Comparison of ENCODE assay signal across 26 mouse cellular contexts in genomic region chr1:20679299-20679698, GRCm38 (mm10). TPM values are rescaled to one million over a fixed set of nuclear protein-coding genes. Genes with fewer than 3 reads are reported as not detected.
DNase-seq lines count a peak whose midpoint lies in the region; ATAC-seq and TF ChIP-seq lines count a peak whose summit lies in the region.
"Had no signal": no experiment of that assay in that cellular context is flagged by ENCODE, and none has a peak within 500 bp of the region (broad histone marks: within the 10 kb centered on the region; RNA-seq: fewer than 3 reads in every experiment).

No protein-coding gene starts in this region.

- H3K4me1 ChIP-seq in heart, embryonic 12.5 days (replicated peaks) = peaks cover 3% of the 10 kb centered on the region; the same call in 1 of the 2 replicates
- peaks cover 4% of the 10 kb centered on the region for H3K4me1 ChIP-seq in midbrain, embryonic 12.5 days
- H3K4me1 ChIP-seq in midbrain, embryonic 13.5 days (replicated peaks) = 0 out of 2 replicates have a peak, but pooled peaks cover 4% of the 10 kb centered on the region
- H3K4me1 ChIP-seq: embryonic facial prominence, embryonic 12.5 days; forebrain, embryonic 15.5 days had no signal

- H3K9ac ChIP-seq in heart, embryonic 12.5 days = no peak overlapping the region
- H3K9ac ChIP-seq in midbrain, embryonic 12.5 days (replicated peaks) = no peak overlapping the region
- H3K9ac ChIP-seq in midbrain, embryonic 13.5 days (replicated peaks) = no peak overlapping the region
- H3K9ac ChIP-seq: embryonic facial prominence, embryonic 12.5 days; forebrain, embryonic 13.5 days; forebrain, embryonic 15.5 days had no signal

- no peaks in the 10 kb centered on the region for H3K9me3 ChIP-seq in heart, embryonic 12.5 days (replicated peaks)
- no peaks in the 10 kb centered on the region for H3K9me3 ChIP-seq in midbrain, embryonic 12.5 days
- H3K9me3 ChIP-seq in midbrain, embryonic 13.5 days = no peaks in the 10 kb centered on the region
- H3K9me3 ChIP-seq: embryonic facial prominence, embryonic 10.5 days; embryonic facial prominence, embryonic 12.5 days; forebrain, embryonic 13.5 days; forebrain, embryonic 15.5 days had no signal

- no peak overlapping the region for H3K4me3 ChIP-seq in heart, embryonic 12.5 days
- H3K4me3 ChIP-seq in midbrain, embryonic 12.5 days = no peak overlapping the region
- H3K4me3 ChIP-seq in midbrain, embryonic 13.5 days (replicated peaks) = no peak overlapping the region
- no peak overlapping the region for H3K4me3 ChIP-seq in myocyte
- H3K4me3 ChIP-seq: embryonic facial prominence, embryonic 10.5 days; embryonic facial prominence, embryonic 12.5 days; forebrain, embryonic 13.5 days; forebrain, embryonic 15.5 days had no signal

- H3K27ac ChIP-seq in heart, embryonic 12.5 days (ENCODE audit: poor library complexity, severe bottlenecking) = no peak overlapping the region
- H3K27ac ChIP-seq in midbrain, embryonic 12.5 days (replicated peaks) = no peak overlapping the region
- no peak overlapping the region for H3K27ac ChIP-seq in midbrain, embryonic 13.5 days
- H3K27ac ChIP-seq: embryonic facial prominence, embryonic 10.5 days; embryonic facial prominence, embryonic 12.5 days; forebrain, embryonic 13.5 days; forebrain, embryonic 15.5 days had no signal

- TF ChIP-seq POLR2A in myocyte (IDR thresholded peaks at IDR 0.05; ENCODE audit: insufficient read length, low read depth) = peak; percentile 43

- H3K36me3 ChIP-seq in heart, embryonic 12.5 days = no peaks in the 10 kb centered on the region
- no peaks in the 10 kb centered on the region for H3K36me3 ChIP-seq in midbrain, embryonic 12.5 days
- H3K36me3 ChIP-seq in midbrain, embryonic 13.5 days = no peaks in the 10 kb centered on the region
- H3K36me3 ChIP-seq in myocyte (ENCODE audit: control insufficient read depth, insufficient read depth) = peaks cover 33% of the 10 kb centered on the region
- H3K36me3 ChIP-seq: embryonic facial prominence, embryonic 10.5 days; embryonic facial prominence, embryonic 12.5 days; forebrain, embryonic 15.5 days had no signal

- WGBS in heart, embryonic 12.5 days = 83% methylated on average over 2 of the region's 2 CpGs
- 95% methylated on average over 2 of the region's 2 CpGs for WGBS in midbrain, embryonic 12.5 days
- WGBS in midbrain, embryonic 13.5 days = 95% methylated on average over 2 of the region's 2 CpGs

- ATAC-seq in heart, embryonic 12.5 days (ENCODE audit: insufficient number of reproducible peaks, low FRiP score) = 0 out of 2 replicates have a peak, but pooled peaks have one; percentile 29
- ATAC-seq in midbrain, embryonic 12.5 days (ENCODE audit: low FRiP score, low read depth) = peak; percentile 31
- no peak for ATAC-seq in midbrain, embryonic 13.5 days
- ATAC-seq: activated CD4-positive, CD25-positive, alpha-beta regulatory T cell, adult 4 months; forebrain, embryonic 15.5 days had no signal

- H3K27me3 ChIP-seq in heart, embryonic 12.5 days (replicated peaks) = no peaks in the 10 kb centered on the region
- no peaks in the 10 kb centered on the region for H3K27me3 ChIP-seq in midbrain, embryonic 12.5 days
- no peaks in the 10 kb centered on the region for H3K27me3 ChIP-seq in midbrain, embryonic 13.5 days
- H3K27me3 ChIP-seq in myocyte (ENCODE audit: control insufficient read depth, insufficient read depth, insufficient read length) = no peaks in the 10 kb centered on the region
- H3K27me3 ChIP-seq: embryonic facial prominence, embryonic 12.5 days; forebrain, embryonic 13.5 days; forebrain, embryonic 15.5 days had no signal

- no peak overlapping the region for H3K4me2 ChIP-seq in heart, embryonic 12.5 days
- H3K4me2 ChIP-seq in midbrain, embryonic 12.5 days (replicated peaks) = no peak overlapping the region
- H3K4me2 ChIP-seq in midbrain, embryonic 13.5 days (replicated peaks) = no peak overlapping the region
- H3K4me2 ChIP-seq in myocyte (ENCODE audit: low read depth) = peak overlapping the region; percentile 47
- H3K4me2 ChIP-seq: embryonic facial prominence, embryonic 12.5 days; forebrain, embryonic 13.5 days; forebrain, embryonic 15.5 days had no signal

- no peak overlapping the region for H3ac ChIP-seq in myocyte (ENCODE audit: control insufficient read depth, insufficient read length)

- H3K79me2 ChIP-seq in myocyte (ENCODE audit: control insufficient read depth, insufficient read depth) = no peaks in the 10 kb centered on the region

- DNase-seq in heart, adult 18-20 months = no peak
- DNase-seq in kidney, postnatal 36 days = no peak
- DNase-seq: adrenal gland, adult 8-10 months; adrenal gland, postnatal 14 days; cerebellum, adult 11-12 months; cerebellum, adult 2 months; cerebellum, adult 9-10 months; cerebellum, postnatal 10 days; cerebellum, postnatal 25 days had no signal

TF ChIP-seq in myocyte, 11 proteins besides CTCF, POLR2A, EP300 and RAD21:
- peak; percentile 84 for TF ChIP-seq POLR2AphosphoS2 (IDR thresholded peaks at IDR 0.05; ENCODE audit: insufficient read length, low read depth)
- TF ChIP-seq MYOD1 (IDR thresholded peaks at IDR 0.05; ENCODE audit: control insufficient read depth in 1 of 3, insufficient read length in 2 of 3, low read depth in 2 of 3) = no peak

RNA-seq across cellular contexts. Expression of gene Il17a, which starts 51.4 kb away (rescaled TPM):
- not detected in 2 replicates for polyA plus RNA-seq in heart, embryonic 12.5 days (2016; fragmentation: Nextera tagmentation; extraction: Ambion mirVana)
- not detected for total RNA-seq in heart, adult 18-20 months (2021)
- polyA plus RNA-seq in midbrain, embryonic 12.5 days (2016; fragmentation: Nextera tagmentation; extraction: Ambion mirVana) = not detected in 2 replicates
- not detected in 2 replicates for polyA plus RNA-seq in midbrain, embryonic 13.5 days (2015; fragmentation: Nextera tagmentation; extraction: Ambion mirVana)
- not detected for polyA plus RNA-seq in myocyte (2012; fragmentation: generic; extraction: Trizol)
- total RNA-seq: adrenal gland, adult 18-20 months; adrenal gland, adult 8-10 months; adrenal gland, postnatal 14 days; adrenal gland, postnatal 36 days; ES-E14; MEL had no signal
- polyA plus RNA-seq: activated CD4-positive, CD25-positive, alpha-beta regulatory T cell, adult 4 months; C2C12; cerebellum, adult 2 months; cortical plate, adult 2 months; embryonic facial prominence, embryonic 10.5 days; embryonic facial prominence, embryonic 12.5 days; embryonic facial prominence, embryonic 14.5 days; forebrain, embryonic 11.5 days; forebrain, embryonic 13.5 days; forebrain, embryonic 15.5 days had no signal
